Mouse (Mus musculus): Measurements from ENCODE around the gene Mllt3. TPM values are rescaled to one million over a fixed set of nuclear protein-coding genes. Genes with fewer than 3 reads are reported as not detected.

The Mllt3 gene
- polyA plus RNA-seq, 2 experiments from 2014 or later, result 100 to 106 TPM

DNA sequence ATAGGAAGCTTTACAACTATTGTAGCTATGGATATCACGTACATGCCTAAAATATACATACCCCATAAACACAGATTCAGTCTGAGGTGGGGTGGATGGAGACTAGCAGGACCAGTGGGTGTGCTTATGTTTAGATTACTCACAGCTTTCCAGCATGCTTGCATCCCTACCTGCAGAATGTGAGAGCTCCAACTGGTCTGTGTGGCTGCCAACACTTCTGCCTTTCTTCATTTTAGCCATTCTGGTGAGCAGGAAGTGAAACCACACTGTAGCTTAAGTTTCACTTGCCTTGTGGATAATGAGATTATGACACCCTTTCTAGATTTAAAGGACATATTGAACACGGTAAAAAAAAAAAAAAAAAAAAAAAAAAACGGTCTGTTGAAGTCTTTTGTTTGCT, 88.8 kb downstream of the Mllt3 start:
- ATAC-seq, result peak; percentile 81

DNA sequence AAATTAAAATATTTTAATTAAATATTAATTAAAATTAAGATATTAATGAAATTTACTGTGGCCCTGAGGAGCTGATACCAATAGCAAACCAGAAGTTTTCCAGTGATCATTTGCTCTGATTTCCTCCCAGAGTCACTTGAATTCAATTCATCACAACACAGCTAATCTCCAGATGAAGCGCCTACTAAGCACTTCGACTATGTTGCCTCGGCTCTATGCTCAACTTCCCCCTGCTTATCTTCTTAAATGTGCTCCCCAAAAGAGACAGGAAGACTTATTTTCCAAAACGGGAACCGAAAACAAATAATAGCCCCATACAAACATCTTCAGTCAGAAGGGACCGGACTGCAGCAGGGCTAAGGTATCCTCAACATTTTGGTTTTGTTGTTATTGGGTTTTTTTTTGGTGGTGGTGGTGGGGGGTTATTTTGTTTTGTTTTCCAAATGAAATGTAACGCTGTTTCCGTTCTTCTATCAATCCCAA, 90.2 kb downstream of the Mllt3 start:
- no peak for ATAC-seq

DNA sequence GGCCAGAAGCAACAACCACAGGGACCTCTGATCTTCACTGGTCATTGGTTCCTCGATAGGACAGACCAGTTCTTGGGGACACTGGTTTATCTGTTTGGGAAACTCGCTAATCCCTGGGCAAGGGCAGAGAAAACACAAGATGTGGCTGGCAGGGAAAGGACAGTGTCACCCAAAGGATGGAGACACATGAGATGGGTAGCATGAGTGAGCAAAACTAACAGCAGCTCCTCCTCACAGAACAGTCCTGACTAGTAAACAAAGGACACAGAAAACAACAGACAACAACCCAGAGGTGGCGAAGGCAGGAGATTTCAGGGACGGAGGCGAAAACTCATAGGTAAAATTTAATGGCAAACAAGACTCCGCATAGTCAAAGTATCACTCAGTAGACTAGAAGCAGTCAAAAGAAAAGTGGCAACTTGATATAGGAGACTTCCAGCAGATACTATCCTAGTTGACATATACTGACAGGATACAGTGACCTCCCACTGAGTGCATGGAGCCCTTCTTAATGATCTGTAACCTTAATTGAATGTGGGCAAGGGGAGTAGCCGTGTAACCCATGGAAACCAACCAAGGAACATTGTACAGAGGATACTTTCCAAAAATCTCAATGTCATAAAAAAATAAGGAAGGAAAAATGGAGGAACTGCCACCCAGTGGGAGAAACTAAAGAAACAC, 93.5 kb downstream of the Mllt3 start:
- ATAC-seq, result no peak

DNA sequence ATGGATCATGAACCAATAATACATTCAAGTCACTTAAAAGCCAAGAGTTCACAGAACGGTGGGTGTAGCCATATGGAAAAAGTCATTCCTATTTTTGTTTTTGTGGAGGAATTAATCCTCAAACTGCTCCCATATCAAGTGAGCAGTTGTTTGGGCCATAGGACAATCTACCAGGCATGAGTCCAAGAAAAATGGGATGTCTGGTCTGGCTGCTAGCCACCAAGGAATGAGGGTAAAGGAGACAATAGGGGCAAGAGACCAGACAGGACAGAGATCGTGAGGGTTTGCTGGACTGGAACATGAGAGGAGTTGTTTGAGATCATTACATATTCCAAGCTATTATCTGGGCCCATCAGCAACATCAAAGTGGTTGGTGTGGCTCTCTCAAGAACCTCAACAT, 96.8 kb downstream of the Mllt3 start:
- peak; percentile 58 for ATAC-seq

DNA sequence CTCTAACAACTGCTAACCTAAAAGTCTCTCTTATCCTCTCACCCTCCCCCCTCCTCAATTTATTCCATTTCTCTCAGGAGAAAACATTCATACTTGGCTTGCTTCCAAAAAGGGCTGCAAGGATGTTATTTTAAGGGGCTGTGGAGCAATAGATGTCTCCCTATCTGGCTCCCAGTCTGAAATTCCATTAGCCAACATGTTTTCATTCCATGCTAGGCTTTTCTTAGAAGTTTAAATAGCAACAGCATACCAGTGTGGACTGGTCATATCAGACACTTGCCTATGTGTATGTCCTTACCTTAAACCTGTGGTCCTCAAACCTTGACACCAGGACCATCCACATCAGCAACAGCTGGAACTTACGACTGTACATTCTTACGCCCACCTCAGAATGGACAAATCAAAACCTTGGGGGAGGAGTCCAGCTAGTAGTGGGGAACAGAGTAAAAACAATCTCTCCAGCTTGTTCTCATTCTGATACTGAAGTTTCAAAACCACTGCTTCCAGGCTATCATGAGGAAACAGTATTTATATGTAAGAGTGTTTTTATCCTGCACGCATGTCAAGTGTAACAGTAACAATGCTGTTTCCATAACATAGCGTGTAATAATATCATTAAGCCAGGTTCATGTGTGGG, 99.3 kb downstream of the Mllt3 start:
- ATAC-seq, result no peak

DNA sequence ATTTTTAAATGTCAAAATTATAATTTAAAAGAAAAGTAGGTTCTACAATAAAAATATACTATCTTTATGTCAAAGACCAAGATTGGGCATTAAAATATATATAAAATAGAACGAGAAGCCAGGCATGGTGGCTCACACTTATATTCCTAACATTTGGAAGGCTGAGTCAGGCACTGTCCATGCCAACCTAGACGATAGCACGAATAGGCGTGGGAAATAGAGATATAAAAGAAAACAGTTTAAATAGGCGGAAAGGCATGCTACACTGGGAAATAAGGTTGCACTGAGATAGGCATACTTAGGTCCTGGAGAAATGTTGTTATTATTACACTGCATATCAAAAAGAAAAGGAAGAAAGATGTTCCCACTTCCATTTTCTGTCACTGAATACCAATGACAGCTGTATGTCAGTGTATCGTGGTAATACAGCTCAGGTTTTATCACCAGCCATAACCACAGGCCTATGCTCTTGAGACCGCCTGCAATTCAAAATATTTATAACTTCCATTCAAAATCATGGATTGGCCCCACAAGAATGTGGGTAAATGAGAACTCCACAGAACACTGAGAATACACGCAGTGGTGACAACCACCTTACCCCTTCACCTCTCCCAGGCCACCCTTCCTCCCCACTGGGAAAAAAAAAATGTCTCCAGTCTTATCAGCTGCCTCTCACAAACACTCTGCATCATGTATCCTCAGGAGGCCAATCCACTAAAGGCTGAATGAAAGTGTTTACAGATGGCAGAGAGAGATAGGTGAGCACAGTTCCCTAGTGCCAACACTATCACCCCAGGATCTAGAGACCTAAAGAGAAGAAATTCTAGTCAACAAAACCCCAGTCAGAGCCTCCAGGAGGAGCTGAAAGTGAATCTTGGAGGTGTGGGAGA, 102.6 kb downstream of the Mllt3 start:
- ATAC-seq, result no peak

DNA sequence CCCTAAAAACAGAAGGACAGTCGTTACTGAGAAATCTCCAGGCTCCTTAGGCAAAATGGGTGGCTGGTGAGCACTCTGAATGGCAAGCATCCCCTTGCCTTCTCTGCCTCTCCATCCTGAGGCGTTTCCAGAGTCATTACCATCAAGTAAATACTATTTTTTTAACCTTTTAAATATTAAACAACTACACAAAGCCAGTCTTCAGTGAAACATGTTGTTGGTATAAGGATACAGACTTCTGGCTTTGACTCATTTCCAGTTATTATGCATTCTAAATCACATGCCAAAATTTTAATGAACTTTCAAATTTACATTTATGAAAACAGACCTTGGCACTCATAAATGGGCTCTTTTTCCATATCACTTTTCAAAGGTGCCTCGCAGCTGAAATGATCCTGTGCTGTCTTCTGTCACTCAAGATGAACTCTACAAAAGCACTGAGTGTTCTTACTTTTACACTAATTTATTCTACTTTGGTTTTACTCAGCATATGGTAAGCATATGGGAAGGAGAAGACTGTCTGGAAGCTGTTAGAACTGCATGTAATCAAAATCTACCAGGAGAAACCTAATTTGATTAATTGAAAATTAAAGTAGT, 104.5 kb downstream of the Mllt3 start:
- no peak for ATAC-seq

DNA sequence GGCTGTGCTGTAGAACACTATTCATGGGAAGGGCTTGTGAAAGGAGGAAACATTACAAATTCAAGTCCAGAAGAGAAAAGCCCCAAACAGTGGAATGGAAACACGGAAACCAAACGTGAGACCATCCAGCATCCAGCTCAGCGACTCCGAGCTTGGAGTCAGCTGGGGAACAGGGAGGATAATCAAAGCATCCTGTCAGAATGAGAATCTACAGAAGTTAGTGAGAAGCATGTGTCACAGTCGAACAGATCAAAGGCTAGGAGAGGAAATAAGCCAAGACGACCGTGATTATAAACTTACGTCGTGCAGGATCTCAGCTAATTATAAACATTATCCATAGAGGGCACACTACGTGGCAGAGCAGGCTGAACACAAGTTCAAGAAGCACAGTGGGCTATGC, 105.8 kb downstream of the Mllt3 start:
- no peak for ATAC-seq

DNA sequence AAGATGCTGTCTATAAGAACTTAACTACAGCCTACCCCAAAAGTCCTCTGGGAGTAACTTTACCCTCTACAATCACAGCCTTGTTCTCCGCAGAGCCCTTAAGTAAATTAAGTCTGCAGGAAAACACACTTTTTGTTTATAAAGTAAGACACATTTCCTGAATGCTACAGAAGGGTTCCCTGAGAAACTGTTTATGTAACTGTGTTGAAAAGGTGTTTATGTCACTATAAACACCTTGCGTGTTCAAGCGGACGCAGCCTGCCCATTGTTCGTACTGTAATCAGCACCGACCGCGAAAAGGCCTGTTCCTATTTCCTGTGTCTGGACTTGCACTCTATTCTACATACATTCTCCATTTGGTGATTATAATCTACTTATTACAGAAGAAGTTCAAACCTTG, 112.5 kb downstream of the Mllt3 start:
- no peak for ATAC-seq

DNA sequence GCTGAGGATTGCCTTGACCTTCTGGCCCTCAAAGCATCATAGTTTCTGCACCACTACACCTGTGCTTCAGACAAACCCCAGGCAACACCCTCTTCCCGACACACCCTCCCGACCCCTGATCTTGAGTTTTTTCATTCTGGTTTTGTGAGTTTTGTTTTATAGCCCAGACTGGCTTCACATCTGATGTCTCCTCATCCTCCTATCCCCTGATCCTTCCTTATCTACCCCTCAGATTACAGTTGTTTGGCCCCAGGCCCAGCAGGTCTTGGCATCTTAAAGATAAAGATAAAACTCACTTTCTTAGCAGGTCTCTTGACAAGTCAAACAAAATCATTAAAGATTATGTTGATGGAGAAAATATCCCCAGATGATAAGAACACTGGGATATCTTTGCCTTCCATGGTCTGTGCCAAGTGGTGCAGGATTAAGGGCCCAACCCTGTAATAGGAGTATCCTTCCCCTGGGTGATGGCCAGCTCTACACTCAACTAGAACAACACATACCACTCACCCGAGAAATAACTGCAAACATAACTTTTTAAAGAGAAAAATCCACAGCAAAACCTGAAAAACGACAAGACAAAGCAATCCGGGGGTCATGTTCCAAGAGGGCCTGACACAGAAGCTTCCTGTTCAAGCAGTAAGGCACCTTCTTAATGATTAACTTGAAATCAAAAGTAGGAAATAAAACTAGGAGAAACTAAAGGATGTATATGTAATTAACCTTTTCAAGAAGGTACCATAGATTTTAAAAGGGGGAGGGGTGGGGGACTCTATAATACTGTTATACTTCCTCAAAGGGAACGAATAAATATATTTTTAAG, 121.8 kb downstream of the Mllt3 start:
- ATAC-seq, result no peak

DNA sequence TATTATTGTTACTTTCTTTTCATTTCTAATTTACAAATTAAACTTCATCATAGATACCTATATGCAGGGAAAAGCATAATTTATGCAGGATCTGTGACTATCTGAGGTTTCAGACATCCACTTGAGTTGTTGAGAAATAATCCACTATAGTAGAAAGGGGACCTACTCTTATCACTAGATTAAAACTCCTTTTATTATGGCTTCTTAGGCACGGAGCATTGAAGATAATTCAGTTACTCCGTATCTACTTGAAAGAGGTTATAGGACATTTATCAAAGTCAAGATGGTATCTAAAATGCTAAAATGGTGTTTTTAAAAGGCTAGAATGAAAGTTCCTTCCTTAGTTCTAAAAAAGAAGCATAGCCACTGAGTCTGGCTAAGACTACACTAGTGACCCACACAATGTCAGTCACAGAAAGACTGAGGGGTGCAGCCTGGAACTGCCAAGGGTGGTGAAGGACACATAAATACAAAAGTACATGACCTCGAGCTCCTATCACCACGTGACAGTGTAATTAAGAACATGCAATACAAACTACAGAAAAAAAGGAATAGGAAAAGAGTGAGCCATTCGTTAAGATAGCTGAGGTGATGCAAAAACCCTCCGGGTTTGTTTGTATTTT, 127.9 kb downstream of the Mllt3 start:
- no peak for ATAC-seq

DNA sequence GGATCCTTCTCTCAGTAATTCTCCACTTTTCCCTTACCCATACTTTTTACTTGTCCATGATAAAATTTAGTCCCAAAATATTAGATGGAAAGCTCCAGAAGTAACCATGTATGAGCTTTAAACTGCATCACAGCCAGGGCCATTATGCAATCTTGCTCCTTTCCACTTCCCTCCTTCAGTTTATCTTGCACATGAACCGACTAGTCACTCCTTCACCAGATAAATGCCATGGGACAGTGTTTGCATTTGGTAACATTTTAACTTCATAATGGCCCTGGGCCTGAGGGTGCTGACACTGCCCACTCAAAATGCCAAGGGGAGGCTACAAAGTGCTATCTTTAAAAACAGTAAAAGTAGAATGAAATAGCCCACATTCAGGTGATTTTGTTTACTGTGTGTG, 128.4 kb downstream of the Mllt3 start:
- ATAC-seq, result no peak

DNA sequence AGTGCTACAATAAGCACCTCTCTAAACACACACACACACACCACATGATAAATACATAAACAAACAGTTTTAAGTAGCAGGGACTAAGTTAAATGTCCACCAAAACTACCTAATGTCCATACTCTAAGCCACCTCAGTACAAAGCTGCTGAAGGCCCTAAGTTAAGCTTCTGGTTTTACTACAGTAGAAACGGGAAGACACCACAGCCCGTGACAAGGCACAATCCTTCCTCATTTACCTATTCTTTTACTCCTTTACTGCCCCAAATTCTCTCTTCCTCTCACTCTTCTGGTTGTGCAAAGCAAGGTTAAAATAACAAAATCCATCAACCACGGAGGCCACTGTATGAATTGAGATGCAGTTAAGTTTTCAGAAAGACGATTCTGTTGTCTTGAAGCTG, 130.6 kb downstream of the Mllt3 start:
- no peak for ATAC-seq

DNA sequence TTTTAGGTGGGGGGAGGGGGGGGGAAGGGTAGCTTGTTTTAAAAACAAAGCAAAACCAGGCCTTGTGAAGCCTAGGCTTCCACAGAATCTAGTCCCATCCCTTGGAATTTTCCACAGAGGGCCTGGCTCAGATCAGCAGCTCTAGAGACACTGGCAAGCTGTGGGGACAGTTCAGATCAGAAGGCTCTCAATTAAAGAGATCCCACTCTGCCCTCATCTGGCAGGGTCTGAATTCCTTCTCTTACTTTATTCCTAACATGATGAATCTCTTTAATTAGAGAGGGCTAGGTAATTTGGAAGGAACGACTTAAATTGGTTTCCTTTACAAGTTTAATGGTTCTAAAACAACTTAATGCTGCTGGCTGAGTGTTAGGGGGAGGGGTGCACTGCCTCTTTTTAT, 132.0 kb downstream of the Mllt3 start:
- no peak for ATAC-seq

DNA sequence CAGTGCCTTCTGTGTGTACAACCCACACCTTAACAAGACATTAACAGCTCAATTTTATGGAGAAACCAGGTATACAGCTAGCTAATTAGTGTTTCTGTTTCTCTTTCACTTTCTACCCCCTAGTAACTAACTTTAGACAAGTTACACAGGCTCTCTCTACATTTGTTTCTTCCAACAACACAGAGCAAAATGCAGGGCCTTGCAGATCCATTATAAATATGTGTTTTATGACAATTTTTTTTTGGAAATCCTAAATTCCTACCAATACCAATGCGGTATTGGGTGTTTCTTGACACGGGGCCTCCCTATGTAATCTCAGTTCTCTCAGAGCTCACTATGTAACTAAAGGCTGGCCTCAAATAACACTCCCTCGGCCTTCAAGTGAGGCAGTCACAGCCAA, 139.7 kb downstream of the Mllt3 start:
- ATAC-seq, result peak; percentile 77

DNA sequence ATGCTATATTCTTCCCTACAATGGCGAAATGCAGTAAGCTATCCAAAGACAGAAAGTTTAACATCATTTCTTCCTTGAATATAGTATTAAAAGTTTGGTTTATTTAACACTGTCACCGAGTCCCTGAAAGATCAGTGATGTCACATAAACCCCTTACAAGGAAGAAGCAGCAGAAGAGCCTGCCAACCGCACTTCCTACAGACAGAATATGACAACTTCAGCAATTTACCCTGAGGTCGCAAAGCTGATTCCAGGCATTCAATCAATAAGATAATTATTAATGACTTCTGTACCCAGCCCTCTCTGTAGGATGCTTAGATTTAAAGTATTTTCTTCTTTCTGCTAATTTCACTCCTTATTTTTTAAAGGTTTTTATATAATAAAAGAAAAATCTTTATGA, 140.2 kb downstream of the Mllt3 start:
- peak; percentile 68 for ATAC-seq

DNA sequence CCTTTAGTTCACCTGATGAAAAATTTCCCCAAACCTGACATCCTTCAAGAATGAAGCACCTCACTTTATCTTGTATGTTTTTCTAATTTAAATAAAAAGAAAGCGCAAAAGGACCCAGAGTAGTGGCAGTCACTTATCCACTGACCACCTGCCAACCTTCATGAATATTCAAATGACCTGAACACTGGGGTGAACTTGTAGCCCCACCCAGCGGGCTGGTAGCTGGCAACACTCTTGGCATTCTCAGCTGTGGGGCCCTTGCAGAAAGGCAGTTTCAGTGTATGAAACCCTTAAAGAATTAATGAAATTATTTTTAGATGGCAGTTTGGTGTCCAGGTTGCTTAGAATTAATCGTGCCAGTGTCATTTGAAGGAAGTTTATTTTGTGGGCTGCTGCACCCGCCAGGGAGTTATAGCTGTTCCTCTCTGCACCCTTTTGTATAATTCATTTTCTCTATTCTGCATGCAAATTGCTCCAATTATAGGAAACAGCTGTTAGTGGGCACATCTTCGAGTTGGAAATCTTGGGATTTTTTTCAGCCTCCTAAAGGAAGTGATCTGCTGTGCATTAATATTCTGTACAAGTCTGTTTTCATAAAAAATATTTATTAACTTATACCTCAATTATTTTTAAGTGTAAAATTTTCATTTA, 149.8 kb downstream of the Mllt3 start:
- ATAC-seq, result no peak

DNA sequence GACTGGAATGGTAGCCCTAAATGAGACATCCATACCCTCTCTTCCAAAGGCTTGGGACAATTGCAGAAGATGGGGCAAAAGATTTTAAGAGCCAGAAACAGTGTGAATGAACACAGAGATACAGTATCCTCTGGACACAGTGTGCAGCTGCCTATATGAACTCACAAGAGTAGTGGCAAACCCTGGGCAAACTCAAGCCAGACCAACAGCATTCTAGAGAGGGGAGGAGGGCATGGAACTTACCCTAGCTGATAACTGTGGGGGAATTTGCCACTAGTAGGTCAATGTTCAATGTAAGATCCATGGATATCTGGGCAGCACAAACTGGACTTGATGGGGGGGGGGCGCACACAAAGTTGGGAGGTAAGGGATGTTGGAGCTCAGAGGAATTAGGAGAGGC, 151.2 kb downstream of the Mllt3 start:
- ATAC-seq, result no peak

DNA sequence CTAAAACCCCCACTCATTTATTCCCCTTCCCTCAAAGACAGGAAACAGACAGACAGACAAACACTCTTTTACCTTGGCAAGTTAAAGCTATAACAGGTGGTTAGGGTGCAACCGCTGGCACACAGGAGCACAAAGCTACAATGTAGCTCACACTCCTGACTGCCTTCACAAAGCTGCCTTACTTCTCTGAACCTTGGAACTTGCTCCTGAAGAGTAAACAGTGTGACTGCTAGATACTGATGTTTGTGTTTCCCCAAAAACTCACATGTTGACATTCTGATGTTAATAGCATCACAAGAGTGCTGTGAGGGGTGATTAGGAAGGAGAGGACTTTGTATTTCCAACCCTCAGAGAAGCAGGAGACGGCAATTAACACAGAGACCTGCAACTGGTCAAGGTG, 151.6 kb downstream of the Mllt3 start:
- no peak for ATAC-seq

DNA sequence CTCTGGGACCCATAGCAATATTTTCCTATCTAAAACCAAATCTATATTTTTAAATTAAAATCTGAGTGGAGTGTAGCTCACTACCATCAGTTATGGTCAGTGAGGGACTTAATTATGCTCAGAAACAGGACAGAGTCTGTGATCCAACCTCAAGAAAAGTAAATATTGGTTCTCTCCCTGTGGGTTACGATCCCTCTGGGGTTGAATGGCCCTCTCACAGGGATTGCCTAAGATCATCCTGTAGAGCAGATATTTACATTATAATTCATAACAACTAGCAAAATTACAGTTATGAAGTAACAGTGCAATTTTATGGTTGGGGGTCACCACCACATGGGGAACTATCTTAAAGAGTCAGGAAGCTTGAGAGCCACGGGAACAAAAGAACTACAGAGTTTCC, 152.9 kb downstream of the Mllt3 start:
- no peak for ATAC-seq

DNA sequence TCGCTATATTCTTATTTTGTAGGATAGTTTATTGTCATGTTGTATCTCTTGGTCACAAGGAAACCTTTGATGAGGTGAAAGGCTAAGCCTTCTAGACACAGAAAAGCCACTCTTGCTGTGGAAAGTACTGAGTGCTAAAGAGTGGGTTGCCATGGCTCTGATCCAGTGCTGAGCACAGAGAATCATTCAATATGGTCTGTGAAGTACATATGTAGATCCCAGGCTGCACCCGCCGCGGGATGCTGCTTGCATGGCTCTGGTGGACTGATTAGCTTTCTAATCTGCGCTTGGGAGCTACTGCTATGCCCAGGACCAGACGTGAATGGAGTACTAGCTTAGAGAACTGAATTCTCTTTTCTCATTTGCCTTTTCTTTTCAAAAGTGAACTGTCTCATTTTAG, 154.5 kb downstream of the Mllt3 start:
- no peak for ATAC-seq
